Mouse (Mus musculus): ENCODE results near the gene Jade2.
"Not testable (repeated sequence)": the region's sequence is repeated elsewhere in the genome, so short reads cannot be mapped to it uniquely, and the experiment has no call there.

The Jade2 gene

GRCm38 (mm10) chr11:51800634-51801325, 56.7 kb downstream of the Jade2 start:
- DNase-seq (ENCODE audit: extremely low read depth, low read depth, low spot score), result no peak

DNA sequence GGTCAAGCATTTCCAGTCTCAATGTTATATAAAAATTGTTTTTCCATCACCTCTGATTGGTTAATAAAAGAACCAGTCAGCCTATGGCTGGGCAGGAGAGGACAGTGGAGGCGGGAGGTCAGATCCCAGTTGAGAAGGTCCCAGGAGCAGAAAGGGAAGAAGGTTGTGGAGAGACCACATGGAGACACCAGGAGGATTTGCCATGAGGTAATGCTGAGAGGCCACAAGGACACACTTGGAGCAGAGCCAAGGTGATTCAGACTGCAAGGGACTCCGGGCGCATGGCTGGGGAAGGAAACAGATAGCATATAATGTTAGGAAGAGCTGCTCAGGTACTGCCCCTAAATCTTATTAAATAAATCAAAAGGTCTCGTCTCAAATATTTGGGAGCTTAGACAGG, 61.2 kb downstream of the Jade2 start:
- DNase-seq (ENCODE audit: extremely low read depth, low read depth, low spot score), result no peak

DNA sequence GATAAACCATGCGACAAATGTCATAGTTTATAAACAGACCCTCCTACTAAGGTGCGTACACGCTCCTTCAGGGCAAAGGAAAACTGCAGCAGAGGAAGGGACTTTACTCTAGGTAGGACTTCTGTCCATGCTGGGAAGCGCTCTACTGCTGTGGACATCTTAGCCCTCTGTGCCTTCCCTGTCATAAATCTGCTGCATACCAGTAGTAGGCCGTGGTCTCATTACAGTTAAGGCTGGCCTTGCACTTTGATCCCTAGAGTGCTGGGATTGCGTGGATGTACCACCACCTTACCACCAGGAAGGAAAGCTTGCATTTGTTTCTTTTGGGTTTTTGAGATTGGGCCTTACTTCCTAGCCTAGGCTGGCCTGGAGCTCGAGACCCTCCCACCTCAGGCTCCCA, 66.8 kb downstream of the Jade2 start:
- no peak for DNase-seq (ENCODE audit: extremely low read depth, low read depth, low spot score)

GRCm38 (mm10) chr11:51789735-51790134, 67.7 kb downstream of the Jade2 start:
- DNase-seq (ENCODE audit: extremely low read depth, low read depth, low spot score), result not testable (repeated sequence)

DNA sequence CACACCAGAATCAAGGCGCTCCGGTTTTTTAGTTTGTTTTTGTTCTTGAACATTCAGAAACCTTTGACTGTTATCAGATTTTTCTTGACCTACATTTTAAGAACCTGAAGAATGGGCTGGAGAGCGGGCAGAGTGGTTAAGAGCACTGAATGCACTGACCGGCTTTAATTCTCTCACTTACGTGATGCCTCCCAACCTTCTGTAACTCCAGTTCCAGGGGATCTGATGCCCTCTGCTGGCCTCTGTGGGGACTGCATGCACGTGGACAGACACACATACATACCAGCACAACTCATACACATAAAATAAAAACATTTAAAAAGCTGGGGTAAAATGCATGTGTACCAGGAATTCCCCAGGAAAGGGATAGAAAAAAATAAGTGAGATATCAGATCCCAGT, 71.5 kb downstream of the Jade2 start:
- no peak for DNase-seq (ENCODE audit: extremely low read depth, low read depth, low spot score)

DNA sequence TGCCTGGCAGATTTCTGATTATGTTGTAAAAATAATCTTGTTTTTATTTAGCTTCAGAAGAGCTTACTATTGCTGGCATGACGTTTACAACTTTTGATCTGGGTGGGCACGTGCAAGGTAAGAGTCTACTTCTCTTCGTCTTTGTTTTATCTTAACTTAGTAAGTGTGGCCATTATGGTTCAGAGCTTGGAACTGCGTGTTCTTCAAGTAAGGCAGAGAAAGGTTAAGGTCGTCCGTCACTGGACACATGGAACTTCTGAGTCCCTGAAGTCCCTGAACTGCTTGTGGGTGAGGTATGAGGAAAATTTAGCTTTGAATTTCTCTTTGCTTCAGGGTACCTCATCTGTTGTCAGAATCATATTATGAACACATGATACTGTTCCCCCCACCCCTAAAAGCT, 74.7 kb downstream of the Jade2 start:
- no peak for DNase-seq (ENCODE audit: extremely low read depth, low read depth, low spot score)

DNA sequence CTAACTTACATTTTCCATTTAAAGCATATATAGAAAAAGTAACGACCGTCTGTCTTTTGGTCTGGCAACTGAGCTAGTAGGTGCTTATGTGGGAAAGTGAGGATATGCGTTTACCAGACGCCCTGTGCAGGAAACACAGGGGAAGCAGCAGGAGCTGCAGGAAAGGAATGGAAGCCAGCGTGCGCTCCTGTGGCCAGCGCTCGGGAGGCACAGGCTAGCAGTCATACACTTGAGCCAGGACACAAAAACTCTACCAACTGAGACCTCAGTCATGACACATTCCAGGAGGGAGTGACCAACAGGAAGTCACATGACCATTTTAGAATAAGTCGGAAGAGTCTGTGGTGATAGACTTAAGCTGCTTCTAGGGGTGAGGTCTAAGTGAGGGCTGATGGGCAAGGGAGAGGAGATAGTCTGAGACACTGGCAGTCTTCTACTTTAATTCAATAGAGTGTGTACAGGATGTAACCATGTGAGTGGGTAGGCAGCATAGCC, 76.6 kb downstream of the Jade2 start:
- DNase-seq (ENCODE audit: extremely low read depth, low read depth, low spot score), result no peak

DNA sequence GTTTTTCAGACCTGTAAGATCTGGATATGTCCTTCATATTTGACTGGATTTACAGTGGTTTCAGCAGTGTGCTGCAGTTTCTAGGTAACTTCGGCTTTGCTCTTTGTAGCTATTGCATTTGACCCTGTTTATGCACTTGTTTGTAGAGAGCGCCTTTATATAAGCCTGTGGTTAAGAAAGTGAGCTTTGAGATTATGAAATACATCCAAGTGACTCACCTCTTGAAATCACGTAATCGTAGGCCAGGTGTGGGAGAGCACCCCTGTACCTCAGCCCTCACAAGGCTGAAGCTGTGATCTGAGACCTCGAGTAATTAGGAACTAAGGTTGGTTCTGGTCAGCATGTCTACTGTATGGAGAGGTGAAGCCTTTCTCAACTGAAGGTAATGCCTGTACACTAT, 80.0 kb downstream of the Jade2 start:
- DNase-seq (ENCODE audit: extremely low read depth, low read depth, low spot score), result no peak

DNA sequence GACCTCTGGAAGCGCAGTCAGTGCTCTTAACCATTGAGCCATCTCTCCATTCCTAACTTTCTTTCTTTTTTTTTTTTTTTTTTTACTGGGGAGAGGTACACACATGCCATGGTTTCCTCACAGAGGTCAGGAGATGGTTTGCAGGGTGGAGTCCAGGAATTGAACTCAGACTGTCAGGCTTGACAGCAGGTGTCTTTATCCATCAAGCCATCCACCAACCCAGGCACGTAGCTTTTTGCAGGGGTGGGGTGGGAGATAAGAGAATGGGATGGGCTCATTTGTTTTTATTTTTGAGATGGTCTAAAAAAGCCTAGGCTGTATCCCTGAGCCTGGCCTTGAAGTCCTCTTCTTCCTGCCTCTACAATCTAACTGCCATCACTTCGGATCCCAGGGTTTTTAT, 81.9 kb downstream of the Jade2 start:
- no peak for DNase-seq (ENCODE audit: extremely low read depth, low read depth, low spot score)

GRCm38 (mm10) chr11:51768296-51768695, 89.2 kb downstream of the Jade2 start:
- DNase-seq (ENCODE audit: extremely low read depth, low read depth, low spot score), result no peak

DNA sequence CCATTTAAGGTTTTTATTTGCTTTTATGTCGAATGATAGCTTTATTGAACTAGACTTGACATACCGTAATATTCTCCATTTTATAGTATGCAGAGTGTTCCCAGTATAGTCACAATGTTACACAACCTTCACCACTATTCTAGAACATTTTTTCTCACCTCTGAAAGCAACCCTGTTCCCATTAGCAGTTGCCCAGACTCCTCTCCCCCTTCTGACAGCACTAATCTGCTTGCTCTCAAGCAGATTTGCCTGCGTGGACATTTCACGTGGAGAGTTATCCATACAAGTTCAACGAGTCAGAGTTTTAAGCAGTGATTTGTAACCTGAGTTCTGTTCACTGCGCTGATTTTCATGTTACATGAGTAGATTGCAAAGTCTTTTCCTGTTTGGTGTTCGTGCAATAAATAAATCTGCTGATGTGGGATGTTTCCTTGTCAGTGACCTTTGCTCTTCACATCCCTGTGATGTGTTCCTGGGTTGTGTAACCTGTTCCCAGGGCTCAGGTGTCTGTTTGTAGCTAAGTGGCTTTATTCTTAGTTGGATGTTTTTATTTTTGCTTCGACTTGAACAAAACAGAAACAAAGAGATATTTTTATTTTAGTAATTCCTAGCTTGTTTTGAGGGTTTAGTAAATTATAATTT, 89.8 kb downstream of the Jade2 start:
- no peak for DNase-seq (ENCODE audit: extremely low read depth, low read depth, low spot score)

DNA sequence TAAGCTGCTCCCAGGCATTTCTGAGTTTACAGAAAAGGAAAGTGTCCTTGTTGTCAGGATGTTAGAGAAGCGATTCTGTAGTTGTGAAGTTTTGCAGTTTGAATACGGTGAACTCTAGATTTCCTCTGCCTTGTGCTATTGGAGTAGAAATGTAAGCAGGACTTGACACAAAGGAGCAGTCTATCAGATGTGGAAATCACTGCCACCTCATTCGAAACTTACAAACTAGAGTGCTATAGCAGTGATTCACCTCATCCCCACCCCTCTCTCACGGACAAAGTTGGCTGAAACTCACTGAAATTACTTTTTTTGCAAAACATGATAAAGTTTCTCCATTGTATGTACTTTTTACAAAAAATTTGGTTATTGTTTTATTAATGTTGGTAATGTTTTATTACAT, 92.6 kb downstream of the Jade2 start:
- DNase-seq (ENCODE audit: extremely low read depth, low read depth, low spot score), result no peak

GRCm38 (mm10) chr11:51763955-51764354, 93.5 kb downstream of the Jade2 start:
- DNase-seq (ENCODE audit: extremely low read depth, low read depth, low spot score), result no peak

Measured in fat pad, adult 2 months (tissue).